Mouse (Mus musculus) hematopoietic stem cell, adult 5-6 weeks (primary cell): ENCODE results near the gene Arpc1b. TPM values are rescaled to one million over a fixed set of nuclear protein-coding genes. Genes with fewer than 3 reads are reported as not detected.
"Not testable (repeated sequence)": the region's sequence is repeated elsewhere in the genome, so short reads cannot be mapped to it uniquely, and the experiment has no call there.

Experiments used
- ATAC-seq, 2 experiments: fragments of 125-278 bp in 1 of 2; replicated peaks in 1 of 2; 2 replicates each; pipeline ENCODE4 v1.8.0; 2016 to 2017; ENCODE audit warnings: inconsistent platforms in 2 of 2, mild to moderate bottlenecking in 2 of 2, moderate number of reproducible peaks in 2 of 2, low read depth in 1 of 2, moderate TSS enrichment in 1 of 2; ENCODE audit not compliant: low FRiP score in 2 of 2, poor library complexity in 2 of 2, severe bottlenecking in 2 of 2, insufficient read depth in 1 of 2, low TSS enrichment in 1 of 2
- total RNA-seq: library from RNA; stranded (forward); fragments of 172-1452, 232-1000 nt; gene quantifications from 2 replicates; pipeline ENCODE4 v1.2.3, GENCODE M21; 2017

Arpc1b gene
- total RNA-seq, 1 experiment from 2014 or later: 124 TPM

DNA sequence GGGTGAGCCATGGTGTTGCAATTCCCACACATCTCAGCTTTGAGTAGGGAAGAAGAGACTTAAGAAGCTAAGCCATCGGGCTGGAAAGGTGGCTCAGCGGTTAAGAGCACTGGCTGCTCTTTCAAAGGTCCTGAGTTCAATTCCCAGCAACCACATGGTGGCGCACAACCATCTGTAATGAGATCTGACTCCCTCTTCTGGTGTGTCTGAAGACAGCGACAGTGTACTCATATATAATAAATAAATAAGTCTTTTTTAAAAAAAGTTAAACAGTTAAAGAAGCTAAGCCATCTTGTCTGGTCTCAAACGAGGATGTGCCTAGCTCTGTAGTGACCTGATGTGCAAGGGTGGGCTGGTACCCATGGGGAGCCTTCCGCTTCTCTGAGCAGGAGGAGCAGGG, 19.3 kb downstream of the Arpc1b start:
- not testable (repeated sequence) for ATAC-seq

DNA sequence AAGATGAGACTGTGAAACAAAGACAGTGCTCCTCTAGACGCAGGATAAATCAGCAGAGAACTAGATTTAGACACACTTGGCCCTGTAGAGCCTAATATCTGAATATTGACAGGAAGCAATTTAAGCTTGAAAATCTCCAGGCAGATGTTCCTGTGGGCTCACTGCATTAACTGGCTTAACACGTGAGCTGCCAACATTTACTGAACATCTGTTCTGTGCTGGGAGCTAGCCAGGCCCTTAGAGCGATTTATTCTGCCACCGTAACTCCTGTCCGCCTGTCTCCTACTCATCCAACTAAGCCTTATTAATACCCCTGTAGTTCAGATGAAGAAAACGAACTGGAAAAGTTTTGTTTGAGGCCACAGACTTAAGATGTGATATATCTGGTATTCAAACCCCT, 24.8 kb downstream of the Arpc1b start:
- no peak for ATAC-seq

DNA sequence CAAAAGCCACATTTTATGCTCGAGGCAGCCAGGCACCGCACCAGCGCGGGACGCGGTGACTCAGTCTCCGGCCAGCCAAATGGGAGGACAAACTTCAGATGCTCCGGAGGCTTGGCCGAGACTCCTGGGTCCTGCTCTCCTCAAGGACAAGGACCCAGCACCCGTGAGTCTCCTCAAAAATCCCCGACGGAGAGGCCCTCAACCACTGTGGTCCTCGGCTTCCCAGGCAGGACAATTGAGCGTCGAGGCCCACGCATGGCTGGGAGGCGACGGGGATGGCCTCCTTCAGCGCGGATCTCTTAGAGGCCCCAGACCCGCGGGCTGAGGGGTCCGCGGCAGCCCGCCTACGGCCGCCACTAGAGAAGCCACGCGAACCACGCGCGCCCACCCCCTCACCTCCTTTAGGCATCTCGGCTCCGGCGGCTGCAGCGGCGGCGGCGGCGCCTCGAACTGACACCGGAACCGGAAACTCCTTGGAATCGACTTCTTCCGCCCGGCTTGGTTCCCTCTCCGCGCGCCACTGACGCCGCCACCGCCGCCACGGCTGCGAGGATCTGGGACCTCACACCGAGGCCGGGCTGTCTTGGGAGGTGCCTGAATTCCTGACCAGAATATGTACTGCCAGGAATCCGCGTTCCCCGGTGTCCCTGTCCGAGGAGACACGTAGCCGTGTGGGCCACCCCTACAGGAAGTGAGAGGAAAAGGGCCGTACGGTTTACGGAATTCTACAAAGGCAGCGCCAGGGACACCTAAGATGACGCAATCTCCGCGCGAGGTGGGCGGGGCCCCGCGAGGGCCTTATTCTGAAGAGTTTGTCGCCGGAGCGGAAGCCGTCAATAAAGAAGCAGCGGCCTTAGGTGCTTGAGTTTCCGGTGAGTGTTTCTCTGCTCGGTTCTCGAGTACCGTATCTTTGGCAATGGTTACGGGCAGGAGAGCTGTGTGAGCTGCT, 25.8 kb downstream of the Arpc1b start, which contains the start of the genes Pdap1 and Bud31:
Gene Pdap1, minus strand, starts transcription at position 668 of the 949 bp plus-strand sequence.
Gene Bud31, plus strand, starts transcription at position 792 of the 949 bp plus-strand sequence.
- peak; percentile 88 to 90 for ATAC-seq

DNA sequence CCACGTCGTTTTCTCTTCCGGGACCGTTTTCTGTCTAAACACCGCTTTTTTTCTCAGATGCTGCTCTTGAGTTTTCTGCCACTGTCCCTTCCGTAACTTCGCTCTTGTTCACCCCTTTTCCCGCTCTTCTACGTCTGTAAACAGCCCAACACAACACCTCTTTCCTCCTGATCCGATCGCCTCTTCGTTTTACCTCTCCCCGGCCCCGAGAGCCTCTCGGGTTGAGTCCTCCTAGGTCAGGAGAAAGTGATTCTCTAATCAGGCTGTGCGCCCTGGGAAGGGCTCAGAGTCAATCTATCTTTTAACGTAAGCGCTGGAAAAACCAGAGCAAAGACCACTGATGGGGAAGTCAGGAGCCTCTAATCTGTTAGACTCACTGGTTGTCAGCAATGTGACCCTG, 26.6 kb downstream of the Arpc1b start:
- ATAC-seq: no peak; a peak in 1 of 4 replicates

DNA sequence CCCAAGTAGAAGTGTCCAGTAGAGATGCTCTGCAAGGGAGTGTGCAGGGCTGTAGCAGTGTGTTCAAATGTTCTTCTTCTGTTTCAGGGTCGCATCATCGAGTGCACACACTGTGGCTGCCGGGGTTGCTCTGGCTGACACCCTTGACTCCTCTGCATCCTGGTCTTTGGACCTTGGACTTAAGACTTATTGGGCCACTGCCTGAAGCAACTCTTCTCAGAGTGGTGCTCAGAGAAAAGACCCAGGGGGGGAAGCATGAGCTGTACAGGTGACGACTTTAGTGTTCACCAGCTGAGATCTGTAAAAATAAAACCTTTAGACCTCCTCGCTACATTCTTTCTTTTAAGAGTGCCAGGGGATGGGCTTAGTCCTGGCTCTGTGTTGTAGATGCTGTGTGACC, 33.7 kb downstream of the Arpc1b start:
- ATAC-seq: no peak

DNA sequence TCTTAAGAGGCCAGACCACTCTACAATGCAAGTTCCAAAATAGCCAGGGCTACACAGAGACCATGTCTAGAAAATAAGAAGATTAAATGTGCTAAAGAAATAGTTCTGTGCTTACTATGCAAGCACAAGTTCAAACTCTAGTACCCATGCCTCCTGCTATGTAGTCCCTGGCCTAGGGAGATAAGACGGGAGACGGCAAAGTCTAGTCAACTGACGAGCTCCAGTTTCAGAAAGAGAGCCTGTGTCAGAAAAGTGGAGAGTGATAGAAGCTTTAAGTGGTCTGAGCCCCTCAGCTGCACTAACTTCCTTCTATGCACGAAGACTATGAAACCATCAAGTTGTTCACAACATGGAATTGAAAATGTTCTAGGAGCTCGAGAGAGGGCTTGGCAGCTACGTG, 35.3 kb downstream of the Arpc1b start:
- ATAC-seq: no peak

DNA sequence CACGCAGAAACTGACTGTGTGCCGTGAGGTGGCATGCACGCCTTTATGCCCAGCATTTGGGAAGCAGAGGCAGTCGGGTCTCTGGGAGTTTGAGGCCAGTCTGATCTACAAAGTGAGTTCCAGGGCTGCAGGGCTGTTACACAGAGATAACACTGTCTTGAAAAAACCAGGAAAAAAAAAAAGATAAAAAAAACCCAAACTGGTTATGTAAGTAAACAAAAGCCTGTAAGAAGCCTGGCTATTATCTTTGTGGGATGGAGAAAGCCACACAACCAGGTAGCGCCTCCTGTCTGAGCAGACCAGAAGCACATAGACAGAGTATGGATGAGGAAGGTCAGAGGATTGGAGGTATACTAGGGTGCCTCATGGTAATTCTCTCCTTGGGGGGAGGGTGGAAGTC, 38.7 kb downstream of the Arpc1b start:
- no peak for ATAC-seq

DNA sequence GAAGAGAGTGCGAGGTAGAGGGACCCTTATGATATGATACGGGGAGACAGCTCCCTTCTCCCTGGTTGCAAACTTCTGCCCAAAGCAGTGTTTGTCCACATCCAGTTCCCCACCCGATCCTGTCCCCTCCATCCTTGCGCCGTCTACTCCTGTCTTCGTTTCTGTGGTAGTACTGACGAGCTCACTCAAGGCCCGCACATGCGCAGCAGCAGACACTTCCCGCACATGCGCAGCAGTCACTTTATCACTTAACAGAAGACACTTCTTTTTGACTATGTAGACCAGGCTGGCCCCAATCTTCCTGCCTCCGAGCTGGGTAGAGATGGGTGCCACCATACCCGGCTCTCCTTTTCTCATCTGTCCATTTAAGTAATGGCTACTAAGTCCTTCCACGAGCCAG, 47.3 kb downstream of the Arpc1b start:
- ATAC-seq: no peak

DNA sequence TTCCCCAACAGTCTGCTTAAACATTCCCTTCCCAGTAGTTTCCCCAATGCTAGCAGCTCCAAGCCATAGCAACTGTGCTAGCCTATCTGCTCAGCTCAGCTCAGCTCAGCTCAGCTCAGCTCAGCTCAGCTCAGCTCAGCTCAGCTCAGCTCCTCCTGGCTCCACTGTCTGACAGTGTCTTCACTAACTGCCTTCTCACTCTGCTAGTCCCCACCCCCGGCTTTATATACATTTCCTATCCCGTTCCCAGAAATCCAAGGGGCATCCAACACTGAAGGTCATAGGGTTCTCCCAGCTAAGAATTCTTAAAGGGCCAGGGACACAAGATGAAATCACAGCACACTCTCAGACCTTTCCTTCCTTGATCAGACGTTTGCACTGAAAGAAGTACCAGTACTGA, 50.7 kb downstream of the Arpc1b start:
- no peak for ATAC-seq

DNA sequence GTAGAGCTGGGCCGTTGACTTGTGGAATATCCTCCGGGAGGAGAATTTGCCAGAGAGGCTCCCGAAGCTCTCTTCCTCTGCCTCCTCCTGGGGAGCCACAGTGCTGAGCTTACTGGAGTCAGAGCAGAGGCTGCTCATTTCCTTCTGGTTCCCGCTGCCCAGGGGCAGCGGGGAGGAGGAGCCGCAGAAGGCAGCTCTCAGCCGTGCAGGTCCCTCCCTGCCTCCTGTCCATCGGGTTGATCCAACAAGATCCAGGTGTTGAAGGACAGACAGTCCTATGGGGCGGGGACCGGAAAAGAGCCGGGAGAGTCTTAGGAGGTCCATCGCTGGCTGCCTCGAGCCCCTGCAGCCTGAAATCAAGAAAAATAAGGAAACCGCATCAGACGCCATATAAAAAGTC, 51.2 kb downstream of the Arpc1b start:
- no peak for ATAC-seq

DNA sequence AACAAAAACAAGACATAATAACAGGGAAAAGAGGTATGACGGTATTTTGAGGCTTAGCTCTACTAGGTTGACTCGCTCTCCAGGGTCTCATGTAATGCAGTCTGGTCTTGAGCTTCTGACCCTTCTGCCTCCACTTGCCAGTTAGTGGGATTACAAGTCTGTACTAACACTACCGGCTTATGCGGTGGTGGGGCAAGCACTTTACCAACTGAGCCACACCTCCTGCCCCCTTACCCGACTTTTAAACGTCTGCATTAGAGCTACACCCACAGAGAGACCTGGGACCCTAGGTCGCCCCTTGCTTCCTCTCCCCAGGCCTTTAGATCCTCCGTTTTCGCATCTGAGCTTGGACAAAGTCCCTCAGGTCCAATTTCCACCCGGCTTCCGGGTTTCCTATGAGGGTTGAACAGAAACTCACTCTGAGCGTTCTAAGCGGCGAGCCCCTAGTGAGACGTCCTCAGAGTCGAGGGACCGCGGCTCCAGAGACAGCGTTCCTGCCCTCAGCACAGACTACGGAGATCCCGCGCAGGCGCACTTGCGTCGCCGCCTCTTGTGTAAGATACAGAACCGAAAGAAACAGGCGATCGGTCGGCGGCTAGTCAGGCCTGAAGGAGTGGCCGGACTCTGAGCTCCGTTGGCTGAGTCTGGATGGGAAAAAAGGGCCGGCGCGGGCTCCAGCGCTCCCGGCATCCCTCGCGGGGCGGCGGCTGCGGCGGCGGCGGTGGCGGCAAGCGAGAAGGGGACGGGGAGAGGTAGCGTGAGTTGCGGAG, 52.7 kb downstream of the Arpc1b start, which contains the start of the genes Ptcd1 and Cpsf4:
Gene Ptcd1, minus strand, starts transcription at position 573 of the 770 bp plus-strand sequence.
Gene Cpsf4, plus strand, starts transcription at position 678 of the 770 bp plus-strand sequence.
- ATAC-seq: peak; percentile 93

DNA sequence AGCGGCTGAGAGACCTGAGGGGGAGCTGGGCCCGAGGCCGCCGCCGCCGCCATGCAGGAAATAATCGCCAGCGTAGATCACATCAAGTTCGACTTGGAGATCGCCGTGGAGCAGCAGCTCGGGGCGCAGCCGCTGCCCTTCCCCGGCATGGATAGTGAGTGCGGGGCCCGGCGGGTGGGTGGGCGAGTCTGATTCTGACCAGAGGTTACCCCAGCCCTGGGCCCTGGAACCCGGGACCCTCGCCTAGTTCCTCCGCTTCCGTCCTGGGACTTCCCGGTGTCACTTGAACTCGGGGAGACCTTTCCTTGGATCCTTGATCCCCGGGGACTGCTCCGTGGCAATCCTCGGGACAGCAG, 53.3 kb downstream of the Arpc1b start:
- ATAC-seq: no peak

DNA sequence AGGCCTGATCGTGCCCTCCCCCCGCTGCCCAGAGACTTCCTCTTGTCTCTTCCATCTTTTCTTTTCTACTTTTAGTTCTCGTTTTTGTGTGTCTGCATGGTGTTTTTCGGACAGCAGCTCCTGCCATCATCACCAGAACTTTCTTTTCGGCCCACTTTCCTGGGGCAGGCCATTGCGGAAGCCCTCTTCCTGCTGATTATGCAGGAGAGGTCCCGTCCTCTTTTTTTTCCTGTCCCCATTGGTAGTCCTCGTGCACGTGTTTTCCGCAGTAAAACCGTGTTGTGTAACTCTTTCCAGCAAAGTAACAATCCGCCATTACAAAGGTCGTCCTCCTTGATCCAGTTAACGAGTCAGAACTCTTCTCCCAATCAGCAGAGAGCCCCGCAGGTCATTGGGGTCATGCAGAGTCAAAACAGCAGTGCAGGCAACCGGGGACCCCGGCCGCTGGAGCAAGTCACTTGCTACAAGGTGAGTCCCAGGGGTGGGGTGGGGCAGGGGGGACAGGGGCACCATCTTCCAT, 64.5 kb downstream of the Arpc1b start:
- no peak for ATAC-seq

Other genes starting within 250 kb of the Arpc1b start
- 7.9 and 10.4 TPM in 2 replicates for gene Smurf1, start 148.4 kb upstream of the Arpc1b start, total RNA-seq
- not detected in 2 replicates for gene Gm4871, start 81.5 kb upstream of the Arpc1b start, total RNA-seq
- not detected in 2 replicates for gene 1700018F24Rik, start 71.2 kb upstream of the Arpc1b start, total RNA-seq
- 51.2 and 80.2 TPM in 2 replicates for gene Arpc1a, start 30.4 kb upstream of the Arpc1b start, total RNA-seq
- gene Kpna7, start 30.2 kb upstream of the Arpc1b start, total RNA-seq: not detected in 2 replicates
- gene Pdap1, start 26.0 kb downstream of the Arpc1b start, total RNA-seq: 106 and 177 TPM in 2 replicates
- 236 and 293 TPM in 2 replicates for gene Bud31, start 26.1 kb downstream of the Arpc1b start, total RNA-seq
- 16.7 and 20.0 TPM in 2 replicates for gene Ptcd1, start 52.9 kb downstream of the Arpc1b start, total RNA-seq
- 44.4 and 44.5 TPM in 2 replicates for gene Cpsf4, start 53.0 kb downstream of the Arpc1b start, total RNA-seq
- 48.2 and 118 TPM in 2 replicates for gene Atp5j2, start 77.8 kb downstream of the Arpc1b start, total RNA-seq
- 30.3 and 38.6 TPM in 2 replicates for gene Zkscan14, start 87.7 kb downstream of the Arpc1b start, total RNA-seq
- gene Zkscan5, start 90.3 kb downstream of the Arpc1b start, total RNA-seq: 7.1 and 10.1 TPM in 2 replicates
- gene Zfp655, start 117.5 kb downstream of the Arpc1b start, total RNA-seq: 51.3 and 62.6 TPM in 2 replicates
- gene Zscan25, start 166.3 kb downstream of the Arpc1b start, total RNA-seq: 6.6 and 10.6 TPM in 2 replicates
- not detected in 2 replicates for gene Cyp3a57, start 231.1 kb downstream of the Arpc1b start, total RNA-seq